Mouse (Mus musculus): ENCODE measurements around the gene Mapk3.

Gene Mapk3

DNA sequence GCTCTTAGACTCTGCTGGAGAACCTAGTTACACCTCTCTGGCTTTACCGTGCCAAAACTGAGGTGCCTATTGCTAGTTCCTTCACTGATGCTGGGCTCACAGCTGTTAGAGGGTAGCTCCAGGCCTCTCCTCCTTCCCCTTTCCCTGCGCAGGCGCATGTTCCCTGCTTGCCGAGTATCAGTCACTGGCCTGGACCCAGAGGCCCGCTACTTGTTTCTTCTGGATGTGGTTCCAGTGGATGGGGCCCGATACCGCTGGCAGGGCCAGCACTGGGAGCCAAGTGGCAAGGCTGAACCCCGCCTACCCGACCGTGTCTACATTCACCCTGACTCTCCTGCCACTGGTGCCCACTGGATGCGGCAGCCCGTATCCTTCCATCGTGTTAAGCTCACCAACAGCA lies 23.3 kb downstream of the Mapk3 start:
- DNase-seq (ENCODE audit: low spot score in 2 of 2): no peak

DNA sequence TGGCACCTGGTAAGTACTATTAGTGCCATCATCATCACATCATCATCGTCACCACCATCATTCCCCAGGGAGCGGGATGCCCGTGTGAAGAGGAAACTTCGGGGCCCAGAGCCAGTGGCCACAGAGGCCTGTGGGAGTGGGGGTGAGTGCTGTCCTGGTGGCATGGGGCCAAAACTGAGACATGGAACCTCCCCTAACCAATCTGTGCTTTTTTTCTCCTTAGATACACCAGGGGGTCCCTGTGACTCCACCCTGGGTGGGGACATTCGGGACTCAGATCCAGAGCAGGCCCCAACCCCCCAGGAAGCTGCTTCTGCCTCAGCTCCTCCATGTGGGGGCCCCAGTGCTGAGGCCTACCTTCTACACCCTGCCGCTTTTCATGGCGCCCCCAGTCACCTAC lies 25.1 kb downstream of the Mapk3 start:
- no peak for DNase-seq (ENCODE audit: low spot score in 2 of 2)

DNA sequence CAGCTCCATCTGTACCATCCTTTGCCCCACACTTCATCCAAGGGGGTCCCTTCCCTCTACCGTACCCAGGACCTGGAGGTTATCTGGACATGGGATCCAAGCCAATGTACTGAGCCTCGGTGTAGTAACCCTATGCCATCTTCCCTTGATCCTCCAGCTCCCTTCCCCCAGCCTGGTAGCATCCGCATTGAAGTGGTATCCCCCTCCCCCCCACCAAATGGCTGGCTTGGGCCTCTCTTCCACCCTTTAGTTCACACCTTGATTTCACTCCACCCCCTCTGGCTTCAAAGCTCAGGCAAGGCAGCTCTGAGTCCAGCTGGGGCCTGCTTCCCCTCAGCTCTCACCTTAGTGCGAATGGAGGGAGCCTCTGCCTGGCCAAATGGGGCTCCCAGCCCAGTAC lies 25.7 kb downstream of the Mapk3 start:
- DNase-seq (ENCODE audit: low spot score in 2 of 2): no peak

DNA sequence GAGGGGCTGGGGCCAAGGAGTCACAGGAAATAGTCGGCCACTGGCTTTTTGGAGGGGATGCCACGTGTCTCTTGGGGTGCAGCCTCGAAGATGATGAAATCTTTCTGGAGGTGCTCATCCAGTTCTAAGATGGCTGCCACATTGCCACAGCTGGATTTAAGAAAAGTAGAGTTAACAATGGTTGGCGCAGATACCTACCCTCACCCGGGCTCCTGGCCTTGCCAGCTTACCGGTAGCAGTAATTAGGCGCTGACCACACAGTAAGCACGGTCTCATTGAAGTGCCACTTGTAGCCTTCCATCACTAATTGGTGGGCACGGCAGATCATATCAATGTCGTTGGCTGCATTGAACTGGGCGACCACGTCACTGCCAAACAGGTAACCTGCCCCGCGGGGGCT lies 26.7 kb downstream of the Mapk3 start:
- no peak for DNase-seq (ENCODE audit: low spot score in 2 of 2)

DNA sequence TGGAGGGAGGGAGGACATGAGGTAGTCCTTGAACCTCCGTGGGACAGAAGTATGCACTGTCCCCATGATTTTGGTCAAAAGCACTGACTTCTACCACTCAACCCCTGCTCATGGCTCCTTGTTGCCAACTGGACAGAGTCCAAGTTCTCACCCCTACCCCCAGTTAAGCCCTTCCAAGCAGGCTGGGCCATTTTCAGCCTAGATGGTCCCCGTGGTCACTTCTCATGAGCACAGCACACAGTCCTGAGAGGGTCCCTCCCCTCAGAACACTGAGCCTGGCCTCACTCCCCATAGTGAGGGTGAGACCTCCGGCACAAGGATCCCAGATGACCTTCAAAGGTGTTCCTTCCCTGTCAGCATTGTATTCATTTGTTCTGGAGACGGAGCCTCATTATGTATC lies 29.7 kb downstream of the Mapk3 start:
- no peak for DNase-seq (ENCODE audit: low spot score in 2 of 2)

DNA sequence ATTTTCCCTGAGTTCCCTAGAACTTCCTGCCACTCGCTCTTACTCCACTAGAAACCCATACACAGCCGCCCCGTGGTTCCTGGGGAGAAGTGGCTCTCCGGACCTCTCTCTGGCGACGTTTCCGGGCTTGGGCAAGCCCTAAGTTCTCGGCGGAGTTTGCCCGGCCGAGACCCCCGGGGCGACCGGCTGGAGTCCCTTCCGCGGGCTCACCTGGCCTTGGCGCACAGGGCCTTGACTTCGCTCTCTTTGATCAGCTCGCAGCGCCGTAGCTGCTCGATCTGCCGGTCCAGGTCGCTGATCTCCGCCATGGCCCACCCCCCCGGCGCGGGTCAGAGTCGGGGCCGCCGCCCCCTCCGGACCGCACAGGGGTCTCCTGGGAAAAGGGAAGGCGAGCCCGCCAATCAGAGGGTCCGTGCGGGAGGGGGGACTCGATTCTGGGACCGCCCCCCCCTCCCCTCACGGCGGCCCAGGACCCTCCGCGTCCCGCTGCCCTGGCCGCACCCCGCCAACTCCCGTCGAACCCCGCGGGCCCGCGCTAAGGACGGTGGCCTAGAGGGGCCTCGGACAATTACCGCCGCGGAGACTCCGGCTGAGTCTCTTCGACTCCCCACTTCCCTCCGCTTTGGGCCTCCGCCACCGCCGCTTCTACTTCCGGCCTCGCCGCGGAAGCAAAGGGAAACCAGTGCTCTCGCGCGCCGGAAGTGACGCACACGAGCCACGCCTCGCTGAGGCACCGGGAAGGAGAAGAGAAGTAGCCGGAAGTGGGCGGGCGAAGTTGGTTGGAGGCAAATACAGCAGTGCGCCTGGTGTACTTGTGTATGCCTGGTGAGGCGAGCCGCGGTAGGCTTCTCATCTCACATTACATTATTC lies 32.7 kb downstream of the Mapk3 start, which contains the start of gene Ppp4c:
Gene Ppp4c, minus strand, starts transcription at position 646 of the 870 bp plus-strand sequence.
- DNase-seq (ENCODE audit: low spot score in 2 of 2): peak; percentile 87 to 96

DNA sequence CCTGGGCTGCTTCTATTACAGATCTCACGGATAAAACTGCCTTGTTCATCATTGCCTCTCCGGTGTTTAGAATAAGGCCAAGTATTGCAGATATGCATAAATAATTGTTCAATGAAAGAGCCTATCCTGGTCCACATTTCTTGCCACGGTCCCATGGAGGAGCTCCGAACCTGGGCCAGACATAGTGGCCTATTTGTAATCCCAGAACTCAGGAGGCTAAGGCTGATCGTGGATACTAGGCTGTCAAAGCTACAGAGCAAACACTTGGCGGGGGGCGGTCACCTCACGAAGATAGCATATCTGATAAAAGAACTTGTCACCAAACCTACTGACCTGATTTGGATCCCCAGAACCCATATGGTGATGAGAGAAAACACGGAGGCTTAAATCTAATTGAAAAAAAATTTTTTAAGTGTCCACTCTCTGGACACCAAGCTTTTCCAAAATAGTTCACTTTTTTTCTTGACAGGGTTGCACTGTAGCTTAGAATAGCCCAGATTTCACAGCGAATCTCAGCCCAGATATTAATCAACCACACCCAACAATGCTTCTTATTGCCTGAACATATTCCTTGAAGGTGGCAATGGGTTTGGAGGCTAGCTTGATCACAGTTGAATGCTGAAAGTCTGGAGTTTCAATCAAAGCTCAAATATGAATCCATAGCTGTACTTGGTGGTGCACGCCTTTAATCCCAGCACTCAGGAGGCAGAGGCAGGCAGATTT lies 33.5 kb downstream of the Mapk3 start:
- no peak for DNase-seq (ENCODE audit: low spot score in 2 of 2)

DNA sequence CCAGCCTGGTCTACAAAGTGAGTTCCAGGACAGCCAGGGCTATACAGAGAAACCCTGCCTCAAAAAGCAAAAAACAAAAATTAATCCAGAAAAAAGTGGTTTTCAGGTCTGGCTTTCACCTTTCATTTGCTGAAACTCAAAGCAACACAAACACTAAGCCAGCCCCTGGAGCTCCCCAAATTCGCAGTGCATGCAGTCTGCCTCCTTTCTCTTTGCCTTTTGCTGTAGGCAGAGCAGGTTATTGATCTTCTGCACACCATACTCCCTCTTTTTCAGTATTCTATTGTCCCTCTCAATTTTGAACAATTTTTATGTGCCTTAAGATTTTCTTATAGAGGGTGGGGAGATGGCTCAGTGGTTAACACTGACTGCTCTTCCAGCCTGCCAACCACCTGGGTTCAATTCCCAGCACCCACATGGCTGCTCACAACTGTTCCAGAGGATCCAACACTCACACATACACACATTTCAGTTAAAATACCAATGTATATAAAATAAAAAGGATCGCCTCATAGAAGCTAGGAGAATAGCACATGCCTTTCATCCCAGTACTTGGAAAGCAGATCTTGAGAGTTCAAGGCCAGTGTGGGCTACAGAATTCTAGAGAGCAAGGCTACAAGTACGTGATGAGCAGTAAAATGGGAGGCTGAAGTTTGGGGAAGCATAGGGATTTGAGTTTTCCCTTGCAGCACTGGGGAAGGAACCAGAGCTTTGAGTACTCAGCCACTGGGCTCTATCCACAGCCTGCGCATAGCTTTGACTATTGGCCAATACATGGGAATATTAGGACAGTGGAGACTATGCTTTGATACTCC lies 34.3 kb downstream of the Mapk3 start:
- DNase-seq (ENCODE audit: low spot score in 2 of 2): no peak

DNA sequence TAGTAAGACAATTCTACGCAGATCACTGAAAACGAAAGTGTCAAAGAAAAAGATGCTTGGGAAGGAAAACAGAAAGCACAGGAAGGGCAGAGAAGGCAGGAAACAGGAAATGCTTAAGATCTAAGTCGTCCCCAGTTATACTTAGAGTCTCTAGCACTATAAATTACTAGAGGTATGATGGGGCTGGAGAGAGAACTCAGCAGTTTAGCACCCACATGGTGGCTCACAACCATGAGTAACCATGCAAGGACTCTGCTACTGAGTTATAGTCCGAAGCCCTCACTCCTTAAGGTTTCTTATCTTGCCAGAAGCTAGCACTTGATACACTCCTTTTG lies 34.8 kb downstream of the Mapk3 start:
- DNase-seq (ENCODE audit: low spot score in 2 of 2): no peak

DNA sequence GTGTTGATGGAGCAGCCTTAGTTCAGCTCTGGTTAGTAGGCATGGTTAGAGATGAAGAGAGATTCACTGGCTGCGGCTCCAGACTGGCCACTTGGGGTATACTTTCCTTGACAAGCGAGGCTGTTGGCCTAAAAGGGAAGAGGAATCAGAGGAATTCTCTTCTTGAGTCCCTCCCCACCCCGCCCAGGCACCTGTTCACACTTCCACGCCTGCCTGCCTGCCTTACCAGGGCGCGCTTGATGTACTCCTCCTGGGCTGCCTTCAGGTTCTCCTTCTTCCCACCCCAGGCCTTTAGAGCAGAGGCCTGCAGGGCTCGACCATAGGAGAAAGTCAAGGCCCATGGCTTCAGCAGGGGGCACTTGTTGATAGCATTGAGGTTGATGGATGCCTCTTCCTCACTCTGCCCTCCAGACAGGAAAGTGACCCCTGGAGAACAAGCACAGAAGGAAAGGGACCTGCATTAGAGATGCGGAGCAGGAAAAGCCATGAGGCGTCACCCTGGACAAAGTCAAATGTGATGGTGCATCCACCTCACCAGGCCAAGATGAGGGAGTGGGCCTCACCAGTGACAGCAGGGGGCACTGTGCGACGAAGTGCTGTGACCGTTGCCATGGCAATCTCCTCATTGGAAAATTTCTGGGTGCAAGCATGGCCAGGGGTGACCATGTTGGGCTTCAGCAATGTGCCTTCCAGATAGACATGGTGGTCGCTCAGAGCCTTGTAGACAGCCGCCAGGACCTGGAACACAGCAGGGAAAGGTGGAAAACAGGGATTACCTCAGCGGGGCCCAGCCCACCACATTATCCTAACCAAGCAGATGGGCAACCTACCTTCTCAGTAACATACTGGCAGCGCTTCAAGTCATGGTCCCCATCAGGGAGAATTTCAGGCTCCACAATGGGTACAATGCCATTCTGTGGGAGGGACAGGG lies 36.3 kb downstream of the Mapk3 start:
- no peak for DNase-seq (ENCODE audit: low spot score in 2 of 2)

DNA sequence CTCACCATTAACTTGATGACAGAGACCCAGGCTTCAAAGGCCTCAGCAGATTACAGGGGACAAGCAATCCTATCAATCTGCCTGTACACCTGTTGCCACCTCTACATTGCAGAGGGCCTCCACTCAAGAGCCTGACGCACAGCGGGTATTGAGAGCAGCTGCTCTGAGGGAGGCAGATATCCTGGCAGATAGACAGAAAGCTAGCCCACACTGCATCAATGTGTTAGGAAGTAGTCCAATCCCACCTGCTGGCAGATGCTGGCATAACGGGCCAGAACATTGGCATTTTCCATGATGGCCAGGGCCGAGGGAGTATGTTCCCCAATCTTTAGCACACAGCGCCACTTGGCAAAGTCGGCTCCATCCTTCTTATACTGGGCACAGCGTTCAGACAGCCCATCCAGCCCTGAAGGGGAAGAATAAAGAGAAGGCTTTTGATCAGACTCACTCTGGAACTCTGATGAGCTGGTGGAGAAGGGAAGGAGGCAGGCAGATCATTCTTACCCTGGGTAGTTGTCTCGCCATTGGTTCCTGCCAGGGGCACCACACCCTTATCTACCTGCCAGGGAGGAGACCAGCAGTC lies 37.0 kb downstream of the Mapk3 start:
- peak in 1 of 2 experiments; percentile 72 for DNase-seq (ENCODE audit: low spot score in 2 of 2)

DNA sequence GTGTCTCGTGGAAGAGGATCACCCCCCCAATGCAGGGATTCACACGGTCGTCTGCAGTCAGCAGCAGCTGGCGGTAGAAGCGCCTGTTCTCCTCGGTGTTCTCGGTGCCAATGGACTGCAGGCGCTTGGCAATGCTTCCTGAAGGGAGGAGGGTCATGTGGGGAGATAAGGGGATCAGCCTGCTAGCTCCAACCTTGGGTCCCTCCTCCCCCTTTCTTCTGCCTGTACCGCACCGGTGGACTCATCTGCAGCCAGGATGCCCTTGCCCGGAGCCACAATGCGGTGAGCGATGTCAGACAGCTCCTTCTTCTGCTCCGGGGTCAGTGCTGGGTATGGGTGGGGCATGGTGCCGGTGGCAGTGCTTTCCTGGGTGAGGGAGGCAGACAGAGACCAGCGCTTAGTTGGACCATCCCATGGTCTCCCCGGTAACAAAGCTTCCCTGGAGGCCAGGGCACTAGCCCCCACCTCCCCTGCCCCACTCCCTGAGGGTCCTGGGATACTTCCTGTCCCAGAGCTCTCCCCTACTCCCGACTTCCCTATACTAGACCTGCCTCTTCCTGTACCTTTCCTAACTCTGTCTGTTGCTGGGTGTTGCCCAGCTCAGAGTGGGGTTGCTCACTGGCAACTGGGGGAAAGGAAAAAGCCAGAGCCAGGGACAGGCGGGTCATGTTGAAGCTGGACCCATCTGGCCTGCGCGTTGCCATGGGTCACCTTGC lies 38.2 kb downstream of the Mapk3 start, which contains the start of gene Fam57b:
Gene Fam57b, plus strand, starts transcription at position 258 of the 716 bp plus-strand sequence.
- DNase-seq (ENCODE audit: low spot score in 2 of 2): no peak

DNA sequence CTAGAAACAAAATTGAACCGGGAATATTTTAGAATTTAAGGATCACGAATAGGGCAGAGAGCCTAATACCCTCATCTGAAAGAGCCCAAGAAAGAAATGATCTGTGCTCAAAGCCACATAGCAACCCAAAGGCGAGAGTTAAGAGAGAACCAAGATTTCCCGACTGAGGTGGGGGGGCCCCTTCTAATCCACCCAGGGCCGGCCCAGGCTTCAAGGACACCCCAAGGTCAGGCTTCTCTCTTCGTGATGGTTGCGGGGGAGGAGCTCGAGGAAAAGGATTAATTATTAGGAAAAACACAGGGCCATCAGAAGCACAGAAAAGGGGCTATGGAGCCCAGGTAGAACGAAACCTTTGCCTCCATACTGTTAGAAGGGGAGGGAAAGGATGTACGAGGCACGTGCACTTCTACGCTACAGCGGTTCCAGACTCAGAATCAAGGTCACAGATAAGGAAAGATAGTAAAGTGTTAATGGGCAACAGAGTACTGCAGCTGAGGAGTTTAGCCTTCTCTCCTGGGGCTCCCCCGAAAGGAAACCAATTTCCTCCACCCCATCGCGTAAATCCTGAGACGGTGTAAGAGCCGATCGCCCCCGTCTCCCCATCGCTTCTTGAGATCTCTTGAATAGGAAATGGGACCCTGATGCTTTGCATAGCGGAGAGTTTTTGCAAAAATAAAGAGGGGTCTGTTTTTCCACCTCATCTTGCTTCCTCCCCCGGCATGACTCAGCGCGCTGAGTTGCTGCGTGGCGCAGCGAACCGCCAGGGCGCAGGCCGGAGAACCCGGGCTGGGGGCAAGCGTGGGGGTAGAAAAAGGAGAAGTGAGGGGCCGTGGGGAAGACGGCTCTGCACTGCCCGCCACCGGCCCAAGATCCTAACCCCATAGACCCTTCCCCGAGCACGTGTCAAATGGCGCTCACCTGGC lies 39.0 kb downstream of the Mapk3 start:
- DNase-seq (ENCODE audit: low spot score in 2 of 2): no peak

DNA sequence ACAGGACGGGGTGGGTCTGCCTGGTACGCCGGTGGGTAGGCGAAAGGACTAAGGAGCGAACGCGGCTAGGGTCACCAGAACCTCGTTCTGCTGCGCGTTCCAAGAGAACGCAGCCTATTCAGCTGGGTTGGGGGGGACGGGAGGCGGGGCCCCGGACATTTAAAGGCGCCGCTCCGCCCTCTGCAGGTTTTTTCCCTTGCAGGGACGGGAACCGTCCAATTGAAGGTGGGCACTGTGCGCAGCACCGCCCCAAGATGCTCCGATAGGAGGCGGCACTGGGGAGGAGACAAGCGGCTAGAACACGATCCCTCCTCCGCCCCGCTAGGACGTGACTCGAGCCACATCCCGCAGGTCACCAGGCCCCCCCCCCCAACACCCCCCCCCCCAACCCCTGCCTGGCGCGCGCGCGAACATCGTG lies 39.7 kb downstream of the Mapk3 start:
- DNase-seq (ENCODE audit: low spot score in 2 of 2): peak; percentile 96 to 98

DNA sequence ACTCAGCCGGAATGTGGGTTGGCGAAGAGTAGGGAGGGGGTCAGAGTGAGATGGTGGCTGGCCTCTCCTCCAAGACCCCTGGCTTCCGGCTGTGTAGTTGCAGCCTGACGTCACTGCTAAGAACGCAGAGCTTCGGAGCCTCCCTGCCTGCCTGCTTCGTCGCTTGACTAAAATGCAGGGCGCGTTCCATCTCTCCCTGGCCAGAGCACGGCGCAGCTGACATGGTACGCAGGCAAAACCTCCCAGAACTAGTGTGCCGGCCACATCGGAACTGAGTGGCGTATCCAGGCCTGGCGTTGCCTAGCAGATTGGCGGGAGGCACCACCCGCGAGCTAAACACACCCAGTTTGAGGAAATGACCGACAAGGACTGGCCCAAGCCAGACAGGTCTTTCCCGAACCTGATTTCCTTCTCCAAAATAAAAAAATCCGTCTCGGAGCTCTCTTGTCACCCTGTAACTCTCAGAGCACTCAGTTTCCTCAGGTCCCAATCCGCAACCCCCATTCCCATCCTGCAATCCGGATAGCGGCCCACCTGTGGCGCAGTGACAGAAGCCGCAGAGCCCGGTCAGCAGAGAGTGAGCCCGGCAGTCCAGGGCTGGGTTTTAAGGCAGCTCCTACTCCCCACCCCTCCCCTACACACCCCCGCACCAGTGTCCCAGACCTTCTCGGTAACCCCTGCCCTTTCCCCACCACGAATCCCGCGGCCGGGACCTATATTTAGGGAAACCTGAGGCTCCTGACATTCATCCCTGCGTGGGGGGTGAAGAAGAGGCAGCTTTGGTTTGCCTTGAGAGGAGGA lies 40.3 kb downstream of the Mapk3 start:
- DNase-seq (ENCODE audit: low spot score in 2 of 2): peak in 1 of 2 experiments; percentile 89

DNA sequence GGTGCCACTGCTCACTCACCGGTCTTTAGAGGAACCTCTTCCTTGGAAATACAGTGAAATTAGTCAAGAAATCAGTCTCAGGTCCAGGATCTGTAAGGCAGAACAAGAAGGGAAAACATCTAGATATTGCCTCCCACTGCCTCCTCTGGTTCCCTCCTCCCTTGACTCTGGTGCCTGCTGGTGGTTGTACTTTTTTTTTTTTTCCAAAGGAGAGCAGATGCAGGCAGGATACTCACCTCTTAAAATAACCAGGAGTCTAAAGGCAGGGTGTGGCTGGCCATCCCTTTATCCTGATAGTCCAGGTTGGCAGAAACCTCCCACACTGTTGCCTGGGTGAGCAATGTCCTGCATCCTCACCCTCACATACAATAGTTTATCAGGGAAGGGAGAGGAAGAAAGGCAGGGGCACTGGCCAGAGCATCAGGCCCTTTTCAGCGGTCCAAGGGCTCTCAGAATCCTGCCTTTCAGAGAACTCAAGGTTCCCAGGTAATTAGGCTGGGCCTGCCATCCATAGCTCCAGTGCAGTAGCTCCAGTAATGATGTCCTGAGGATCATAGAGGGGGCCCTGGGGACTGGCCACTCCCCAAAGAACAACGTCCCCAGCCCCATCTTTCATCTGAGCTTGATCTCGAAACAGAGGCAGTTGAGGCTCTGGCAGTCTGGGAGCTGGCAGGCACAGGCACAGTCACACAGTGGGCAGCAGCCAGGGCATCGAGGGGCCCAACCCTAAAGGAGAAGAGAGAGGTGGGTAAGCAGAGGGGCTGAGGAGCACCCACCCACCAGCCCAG lies 41.1 kb downstream of the Mapk3 start:
- peak in 1 of 2 experiments; percentile 65 for DNase-seq (ENCODE audit: low spot score in 2 of 2)

DNA sequence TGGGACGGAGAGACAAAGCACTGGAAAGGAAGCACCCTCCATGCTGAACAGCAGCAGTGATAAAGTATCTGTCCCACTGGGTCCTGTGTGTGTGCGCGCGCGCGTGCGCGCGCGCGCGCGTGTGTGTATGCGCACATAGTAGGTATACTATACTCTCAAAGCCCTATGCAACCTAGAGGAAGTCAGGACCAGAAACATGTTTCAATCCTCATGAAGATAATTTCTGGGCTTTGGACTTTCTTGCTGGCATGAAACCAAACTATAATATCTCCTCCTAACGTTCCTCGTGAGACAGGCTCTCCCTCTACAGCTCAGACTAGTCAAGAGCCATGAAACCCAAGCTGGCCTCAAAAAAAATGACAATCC lies 41.6 kb downstream of the Mapk3 start:
- DNase-seq (ENCODE audit: low spot score in 2 of 2): no peak

Data from left cerebral cortex, adult 9 months (tissue).